Mouse (Mus musculus) thymus, postnatal 36 days (tissue): ENCODE measurements around the gene 2410131K14Rik.
A peak's percentile ranks its signal among the peaks of the same experiment; 100 is the strongest.

Experiments
- DNase-seq, 2 experiments: peaks; one replicate each; pipeline ENCODE4 v3.0.0; 2022; ENCODE audit warnings: mixed read lengths in 2 of 2

The 2410131K14Rik gene

DNA sequence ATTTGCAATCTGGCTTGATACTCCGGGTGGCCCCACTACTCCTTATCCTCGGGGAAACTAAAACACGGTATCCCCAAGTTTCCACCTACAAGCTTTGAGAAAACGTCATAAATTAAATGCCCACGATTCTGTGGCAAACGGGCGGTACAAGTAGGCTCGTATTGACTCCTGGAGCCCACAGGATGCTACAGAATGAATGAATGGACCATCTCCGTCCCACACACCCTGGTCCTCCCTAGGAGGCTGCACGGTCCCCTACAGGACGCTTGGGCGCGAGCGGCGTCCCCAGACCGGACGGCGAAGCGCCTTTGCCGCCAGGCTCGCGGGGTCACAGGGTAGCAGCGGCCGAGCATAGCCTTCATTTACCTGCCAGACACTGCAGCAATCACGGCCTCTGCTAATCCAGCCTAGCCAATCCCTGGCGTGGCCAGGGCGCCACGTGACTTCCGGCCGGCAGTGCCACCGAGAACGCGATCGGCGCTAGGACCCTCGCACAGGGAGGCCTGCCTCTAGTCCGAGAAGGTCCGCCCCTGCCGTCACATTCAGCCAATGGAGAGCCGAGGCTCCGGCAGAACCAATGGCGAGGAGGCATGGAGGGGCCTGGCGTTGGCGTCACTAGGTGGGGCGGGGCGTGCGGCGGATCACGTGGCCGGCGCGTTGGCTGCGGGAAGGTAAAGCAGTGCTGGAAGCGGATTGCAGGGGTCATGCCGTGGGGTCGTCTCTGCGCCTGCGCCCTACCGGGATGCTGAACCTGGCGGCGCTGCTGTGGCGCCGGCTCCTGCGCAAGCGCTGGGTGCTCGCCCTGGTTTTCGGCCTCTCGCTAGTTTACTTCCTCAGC, at the start of gene 2410131K14Rik, which contains the start of gene Rnft2:
2410131K14Rik (plus strand) TSS at position 622 of the 838 bp plus-strand sequence.
Rnft2 (minus strand) TSS at position 511 of the 838 bp plus-strand sequence.
- DNase-seq: peak; percentile 100

DNA sequence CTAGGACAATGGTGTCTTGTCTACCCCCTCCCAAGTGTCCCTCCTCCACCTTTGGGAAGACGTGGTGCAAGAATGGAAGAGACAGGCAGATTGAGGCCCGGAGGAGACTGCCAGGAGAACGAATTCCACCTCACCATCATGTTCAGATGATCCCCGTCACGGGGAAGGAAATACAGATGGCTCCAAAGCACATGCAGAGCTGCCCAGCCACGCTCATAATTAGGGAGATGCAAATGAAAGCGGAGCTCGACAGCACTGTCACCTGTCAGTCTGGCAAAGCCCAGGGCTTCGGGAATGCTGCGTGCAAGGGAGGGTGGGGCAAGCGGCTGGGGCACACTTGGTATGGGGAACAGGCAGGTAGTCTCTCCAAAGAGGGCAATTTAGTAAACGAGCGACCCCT, 47.6 kb upstream of the 2410131K14Rik start:
- DNase-seq: no peak

DNA sequence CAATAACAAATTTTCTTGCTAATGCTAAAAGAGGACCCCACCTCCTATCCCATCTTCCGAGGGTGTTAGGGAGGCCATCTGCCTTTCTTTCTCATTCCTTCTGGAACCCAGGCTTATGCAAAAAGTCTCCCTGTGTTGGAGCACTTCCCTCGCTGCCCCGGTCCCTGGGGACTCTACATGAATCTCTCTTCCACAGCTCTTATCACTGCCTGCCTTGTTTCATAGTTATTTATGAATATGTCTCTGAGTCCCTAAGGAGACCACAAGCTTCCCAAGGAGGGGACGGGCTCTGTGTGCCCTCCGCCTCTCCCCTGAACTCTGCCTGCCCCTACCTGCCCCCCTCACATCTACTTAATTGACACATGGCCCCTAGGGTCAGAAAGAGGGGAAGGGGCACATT, 45.4 kb upstream of the 2410131K14Rik start:
- DNase-seq: no peak

DNA sequence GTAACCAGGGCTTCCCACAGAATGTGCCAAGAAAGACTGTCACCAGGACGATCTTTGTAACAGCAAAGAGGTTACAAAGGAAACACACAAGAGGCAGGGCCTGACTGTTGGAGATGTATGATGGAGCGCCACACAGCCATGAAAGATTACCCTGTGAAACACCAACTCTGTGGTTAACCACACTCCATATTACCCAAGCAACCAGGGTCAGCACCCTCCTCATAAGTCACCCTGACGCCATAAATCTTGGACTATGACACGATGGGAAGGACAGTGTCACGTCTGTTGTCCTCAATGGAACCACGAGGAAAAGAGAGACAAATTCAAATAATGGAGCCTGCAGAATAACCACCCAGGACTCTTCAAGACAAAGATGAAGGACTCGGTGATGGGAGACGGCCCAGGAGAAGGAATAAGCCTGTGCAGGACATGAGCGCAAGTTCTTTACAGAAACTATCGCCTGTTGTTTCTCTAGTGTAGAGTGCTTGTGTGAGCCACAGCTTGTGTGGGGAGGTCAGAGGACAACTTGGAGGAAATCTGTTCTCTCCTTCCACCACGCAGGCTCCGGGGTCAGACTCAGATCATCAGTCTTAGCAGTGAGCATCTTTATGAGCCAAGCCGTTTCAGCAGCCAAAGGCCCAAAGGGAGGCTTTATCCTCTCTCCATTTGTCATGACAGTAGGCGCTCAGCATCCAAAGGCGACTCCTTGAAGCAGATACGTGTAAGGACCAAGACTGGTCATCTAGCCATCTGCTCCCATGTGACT, 40.2 kb upstream of the 2410131K14Rik start:
- DNase-seq: no peak

DNA sequence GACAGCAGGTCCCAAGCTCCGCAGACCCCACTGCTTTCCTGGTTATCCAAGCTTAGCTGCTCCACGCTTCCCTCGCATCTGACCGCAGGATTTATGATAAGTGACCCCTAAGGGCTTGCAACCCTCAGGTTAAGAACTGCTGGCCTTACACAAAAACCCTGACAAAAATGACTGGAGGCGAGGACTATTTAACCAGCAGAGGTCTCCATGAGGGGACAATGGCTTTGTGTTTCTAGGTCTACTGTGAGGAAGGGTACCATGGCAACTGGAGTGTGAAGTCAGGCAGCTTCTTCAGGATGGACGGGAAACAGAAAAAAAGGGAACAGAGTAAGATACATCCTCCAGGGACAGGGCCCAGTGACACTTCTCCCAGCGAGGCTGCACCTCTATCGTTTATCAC, 39.2 kb upstream of the 2410131K14Rik start:
- no peak for DNase-seq

DNA sequence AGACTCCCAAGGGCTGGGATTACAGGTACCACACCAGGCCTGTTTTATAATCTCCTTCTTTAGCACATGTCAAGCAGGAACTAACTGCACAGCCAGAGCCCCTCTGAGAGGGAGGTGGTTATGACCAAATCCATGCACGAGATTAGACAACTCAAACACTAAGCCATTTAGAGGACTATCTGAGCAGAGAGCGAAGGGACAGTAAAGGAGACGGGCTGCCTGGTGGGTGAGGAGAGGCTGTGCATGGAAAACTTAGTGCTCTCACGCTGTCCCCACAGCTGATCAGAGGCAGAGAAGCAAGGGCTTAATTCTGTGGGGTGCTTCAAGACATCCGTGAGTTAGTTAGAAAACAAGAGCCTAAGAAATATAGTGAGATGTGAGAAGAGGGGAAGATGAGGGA, 31.0 kb upstream of the 2410131K14Rik start:
- no peak for DNase-seq

DNA sequence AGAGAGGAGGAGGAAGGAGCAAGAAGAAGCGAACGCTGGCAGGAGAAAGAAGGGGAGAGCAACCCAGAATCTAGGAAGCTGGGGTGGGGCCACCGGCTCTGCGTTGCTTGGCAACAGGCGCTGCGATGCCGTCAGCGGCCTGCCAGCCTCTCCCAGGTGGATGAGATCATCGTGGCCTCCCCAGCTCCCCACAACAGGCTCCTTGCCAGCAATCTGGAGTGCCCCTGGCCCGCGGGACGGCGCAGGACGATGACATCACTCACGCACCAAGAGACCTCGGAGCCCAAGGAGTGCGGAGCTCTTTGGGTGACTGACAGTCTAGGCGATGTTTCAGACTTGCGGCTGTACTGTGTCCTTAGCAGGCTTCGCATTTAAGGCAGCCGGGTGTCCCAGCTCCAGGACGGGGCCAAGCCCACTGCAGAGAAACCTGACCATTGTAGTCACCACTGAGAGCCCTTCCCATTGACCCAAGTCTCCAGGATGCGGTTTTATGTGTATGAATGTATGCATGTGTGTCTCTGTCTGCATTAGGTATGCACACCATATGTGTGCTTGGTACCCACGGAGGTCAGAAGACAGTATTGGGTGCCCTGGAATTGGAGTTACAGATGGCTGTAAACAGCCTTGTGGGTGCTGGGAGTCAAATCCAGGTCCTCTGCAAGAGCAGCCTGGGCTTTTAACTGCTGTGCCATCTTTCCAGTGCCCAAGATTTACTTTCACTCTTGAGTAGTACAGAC, 30.4 kb upstream of the 2410131K14Rik start:
- peak in 1 of 2 experiments; percentile 14 for DNase-seq

DNA sequence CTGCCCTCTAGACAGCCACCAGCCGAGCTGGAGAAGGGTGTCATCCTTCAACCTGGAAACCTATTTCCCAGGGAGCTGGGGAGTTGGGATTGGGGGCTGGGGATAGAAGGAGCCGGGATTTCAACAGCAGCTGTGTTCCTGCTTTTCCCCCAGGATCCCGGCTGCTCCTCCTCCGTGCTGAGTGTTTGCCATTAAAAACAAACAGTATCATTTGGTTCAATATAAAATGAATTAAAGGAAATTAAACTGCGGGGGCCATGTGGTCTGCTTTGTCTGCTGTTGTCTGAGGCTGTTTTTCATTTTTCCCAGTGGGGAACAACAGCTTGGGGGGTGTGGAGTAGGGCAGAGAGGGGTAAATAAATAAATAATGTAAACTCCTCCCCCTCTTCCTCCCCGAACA, 27.6 kb upstream of the 2410131K14Rik start:
- no peak for DNase-seq

DNA sequence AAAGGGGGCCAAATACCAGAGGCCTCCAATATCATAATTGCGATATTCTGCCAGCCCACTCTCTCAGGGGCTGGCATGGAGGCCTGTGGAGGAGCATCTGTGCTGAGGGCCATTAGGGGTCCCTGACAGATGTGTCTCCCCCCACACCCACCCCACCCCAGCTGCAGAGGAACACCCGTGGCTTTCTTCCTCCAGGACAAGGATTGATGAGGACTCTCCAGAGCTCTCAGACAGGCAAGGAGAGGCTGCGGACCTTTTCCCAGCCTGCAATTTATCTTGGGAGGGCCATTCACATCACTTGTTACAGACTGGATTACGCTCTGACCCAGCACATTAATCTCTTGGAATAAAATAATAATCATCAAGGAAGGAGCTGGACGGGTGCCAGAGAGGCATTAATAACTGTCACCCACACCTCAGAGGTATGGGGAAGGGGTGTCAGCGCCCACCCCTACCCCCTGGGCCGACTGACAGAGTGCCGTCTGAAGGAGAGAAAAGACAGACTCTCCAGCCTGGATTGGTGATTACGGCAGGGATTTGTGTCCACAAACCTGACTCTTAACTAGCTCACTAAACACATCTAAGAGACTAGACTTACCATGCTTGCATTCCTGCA, 21.8 kb upstream of the 2410131K14Rik start:
- no peak for DNase-seq

DNA sequence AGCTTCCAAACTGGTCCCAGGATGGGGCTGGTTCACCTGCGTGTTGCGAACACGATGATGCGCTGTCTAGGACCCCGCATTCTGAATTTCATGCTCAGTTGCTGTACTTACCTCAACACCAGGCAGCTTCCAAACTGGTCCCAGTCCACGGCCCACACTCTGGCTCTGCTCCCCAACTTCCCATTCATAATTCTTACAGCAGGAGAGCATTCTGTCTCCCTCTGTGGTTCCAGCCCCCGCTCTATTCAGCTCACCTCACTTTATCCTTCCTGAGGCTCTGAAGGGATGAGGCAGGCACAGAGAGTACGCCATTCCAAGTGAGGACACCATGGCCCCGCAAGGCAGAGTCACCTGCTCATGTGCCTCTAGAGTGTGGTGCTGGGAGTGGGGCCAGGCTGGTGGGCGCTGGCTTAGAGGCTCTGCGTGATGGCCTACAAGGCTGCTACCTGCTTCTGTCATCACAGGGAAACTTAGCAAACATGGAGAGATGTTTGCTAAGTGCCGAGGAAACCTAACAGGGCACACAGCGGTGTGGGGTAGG, 14.9 kb upstream of the 2410131K14Rik start:
- DNase-seq: no peak

DNA sequence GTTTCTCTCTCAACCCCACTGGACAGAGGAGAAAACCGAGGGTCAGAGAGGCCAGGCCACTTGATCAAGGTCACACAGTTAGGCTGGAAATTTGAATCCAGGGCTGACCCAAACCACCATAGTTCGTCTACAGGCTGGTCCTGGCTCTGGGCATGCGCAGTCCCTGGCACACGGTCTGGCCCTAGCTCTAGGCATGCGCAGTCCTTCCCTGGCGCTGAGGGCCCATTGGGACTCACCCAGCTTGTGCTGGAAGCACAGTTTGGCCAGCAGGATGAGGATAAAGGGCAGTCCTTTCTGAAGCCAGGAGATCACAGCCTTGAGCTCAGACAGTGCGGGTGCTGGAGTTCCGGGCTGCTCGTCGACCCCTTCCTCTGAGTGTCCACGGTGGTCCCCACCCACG, 8.1 kb upstream of the 2410131K14Rik start:
- no peak for DNase-seq

DNA sequence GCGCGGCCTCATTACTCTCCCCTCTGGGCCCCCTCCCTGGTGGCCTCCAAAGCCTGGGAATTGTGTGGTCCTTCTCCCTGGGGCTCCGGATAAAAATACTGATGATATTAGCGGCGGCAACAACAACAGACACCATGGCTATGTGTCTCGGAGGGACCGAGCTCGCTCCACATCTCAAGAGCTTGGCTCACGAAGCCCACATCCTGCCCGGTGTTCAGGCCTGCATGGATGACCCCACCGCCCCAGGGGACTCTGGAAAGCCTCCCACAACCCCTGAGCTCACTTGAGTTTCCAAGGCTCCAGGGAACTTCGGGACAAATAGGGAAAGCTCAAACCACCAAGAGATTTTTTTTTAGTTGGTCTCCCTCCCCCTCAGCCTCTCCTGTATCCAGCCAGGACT, 5.4 kb upstream of the 2410131K14Rik start:
- no peak for DNase-seq

DNA sequence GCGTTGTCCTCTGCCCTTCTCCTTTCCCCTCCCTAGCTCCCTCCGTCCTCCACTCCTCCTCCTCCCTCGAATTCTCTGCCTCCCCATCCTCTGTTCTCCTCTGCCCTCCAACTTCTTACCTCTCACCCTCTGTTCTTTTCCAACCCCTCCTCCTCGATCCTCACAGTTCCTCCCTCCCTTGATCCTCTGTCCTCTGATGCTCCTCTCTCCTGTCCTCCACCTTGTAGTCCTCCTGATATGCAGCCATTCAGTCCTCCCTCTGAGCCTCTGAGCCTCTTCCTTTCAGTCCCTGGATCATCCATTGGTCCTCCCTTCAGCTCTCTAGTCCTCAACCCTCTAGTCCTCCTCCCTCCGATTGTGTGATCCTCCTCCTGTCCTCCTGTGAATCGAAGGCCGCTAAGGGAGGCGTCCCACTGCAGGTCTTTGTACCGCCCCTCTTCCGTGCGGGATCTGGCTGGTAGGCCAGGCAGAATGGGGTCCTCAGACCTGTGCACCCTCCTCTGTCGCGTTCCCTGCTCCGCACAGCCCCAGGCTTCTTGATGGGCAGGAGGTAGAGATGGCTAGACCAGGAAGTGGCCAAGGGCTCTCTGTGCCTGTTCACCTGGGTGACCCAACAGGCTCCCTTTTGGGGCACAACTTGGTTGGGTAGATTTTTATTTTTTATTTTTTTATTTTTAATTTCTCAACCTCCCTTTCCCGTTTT, 730 bp downstream of the 2410131K14Rik start:
- DNase-seq: peak; percentile 11 to 37

DNA sequence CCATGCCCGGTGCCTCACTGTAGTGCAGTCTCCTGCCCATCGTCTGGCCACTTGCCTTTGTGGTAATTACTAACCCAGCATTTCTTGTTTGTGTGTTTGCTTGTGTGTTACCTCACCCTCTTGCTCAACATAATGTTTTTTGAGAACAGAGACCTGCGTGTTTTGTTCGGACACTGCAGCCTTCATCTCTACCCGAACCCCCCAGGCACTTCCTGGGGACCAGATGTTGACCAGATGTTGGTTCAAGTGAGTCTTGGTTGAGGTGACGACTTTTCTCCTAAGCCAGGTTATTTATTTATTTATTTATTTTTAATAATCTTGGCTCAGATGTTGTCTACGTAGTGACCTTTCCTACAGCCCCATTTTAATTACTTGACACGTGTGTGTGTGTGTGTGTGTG, 2.4 kb downstream of the 2410131K14Rik start:
- no peak for DNase-seq

DNA sequence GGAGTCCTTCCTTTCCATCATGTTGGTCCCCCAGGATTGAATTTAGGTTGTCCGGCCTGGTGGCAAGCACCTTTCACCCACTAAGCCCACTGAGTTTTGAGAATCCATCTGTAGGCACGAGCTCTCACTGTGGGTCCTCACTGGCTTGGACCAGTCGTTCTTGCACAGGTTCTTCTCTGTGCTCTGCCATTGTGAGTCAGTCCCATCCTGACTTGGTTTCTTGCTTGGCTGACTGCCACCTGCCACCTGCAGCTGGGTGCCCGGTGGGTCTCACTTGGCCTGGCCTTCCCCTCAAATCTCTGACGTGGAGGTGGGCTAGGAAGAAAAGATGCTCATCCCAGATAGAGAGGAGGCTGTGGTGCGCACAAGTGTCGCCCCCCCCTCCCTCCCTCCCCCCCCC, 6.0 kb downstream of the 2410131K14Rik start:
- DNase-seq: no peak

DNA sequence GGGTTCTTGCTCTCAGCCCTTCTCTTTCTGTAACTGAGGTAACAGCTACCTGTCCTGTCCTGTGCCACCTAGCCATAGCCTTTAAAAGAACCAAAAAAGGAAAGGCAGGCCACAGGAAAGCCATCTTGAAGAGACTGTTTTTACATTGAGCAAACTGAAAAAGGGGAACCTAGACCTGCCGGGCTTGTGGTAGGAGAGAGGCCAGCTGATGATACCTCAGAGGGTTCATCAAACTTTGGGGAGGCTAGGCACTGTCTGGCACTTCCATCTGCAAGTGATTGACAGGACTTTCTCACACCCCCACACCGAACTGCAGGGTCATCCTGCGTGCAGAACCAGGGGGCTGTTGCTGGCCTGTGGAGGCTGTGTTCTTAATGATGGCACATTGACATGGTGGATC, 8.5 kb downstream of the 2410131K14Rik start:
- no peak for DNase-seq

DNA sequence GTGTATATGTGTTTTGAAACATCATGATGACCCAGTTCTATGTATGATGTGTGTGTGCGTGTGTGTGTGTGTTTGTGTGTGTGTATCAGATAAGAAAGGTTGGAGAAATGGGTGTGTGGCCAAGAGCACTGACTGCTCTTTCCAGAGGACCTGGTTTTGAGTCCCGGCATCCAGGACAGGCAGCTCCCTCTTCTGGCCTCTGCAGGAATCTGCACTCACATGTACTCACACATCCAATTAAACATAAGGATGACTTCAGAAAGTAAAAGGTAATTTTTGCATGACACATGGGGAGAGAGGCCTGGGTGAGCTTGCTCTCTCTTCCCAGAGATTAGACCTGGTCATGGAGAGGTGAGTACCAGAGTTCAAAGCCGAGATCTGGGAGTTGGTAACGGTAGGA, 12.0 kb downstream of the 2410131K14Rik start:
- DNase-seq: no peak

DNA sequence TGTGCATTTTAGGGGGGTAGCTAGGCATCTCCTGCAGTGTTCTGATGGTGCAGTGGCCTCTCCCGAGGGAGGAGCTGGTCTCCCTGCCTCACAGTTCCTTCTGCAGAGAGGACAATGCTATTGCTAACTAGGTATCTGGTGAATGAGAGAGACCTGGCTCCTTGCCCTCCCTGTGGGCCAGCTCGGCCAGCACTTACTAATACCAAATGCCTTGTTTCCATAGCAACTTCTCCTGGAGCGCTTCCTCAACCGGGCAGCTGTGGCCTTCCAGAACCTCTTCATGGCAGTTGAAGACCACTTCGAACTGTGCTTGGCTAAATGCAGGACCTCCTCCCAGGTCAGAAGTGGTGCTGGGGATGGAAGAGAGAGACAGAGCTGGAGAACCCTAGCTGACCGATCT, 14.1 kb downstream of the 2410131K14Rik start:
- no peak for DNase-seq

DNA sequence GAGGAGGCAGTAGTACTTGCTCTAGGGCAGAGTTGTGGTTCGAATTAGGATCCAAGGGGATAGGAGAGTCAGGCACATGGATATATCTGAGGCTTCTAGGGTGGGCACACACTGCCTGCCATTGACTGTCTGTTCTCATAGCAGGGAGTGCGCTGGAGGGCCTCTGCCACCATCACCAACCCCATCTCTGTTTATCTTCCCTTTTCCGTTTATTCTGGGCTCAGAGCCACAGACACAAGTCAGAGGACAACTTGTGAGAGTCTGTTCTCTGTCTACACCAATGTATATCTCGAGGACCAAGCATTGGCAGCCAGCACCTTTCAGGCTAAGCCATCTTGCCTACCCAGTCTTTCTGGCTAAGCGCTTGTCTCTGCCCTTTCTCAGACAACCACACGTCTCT, 14.6 kb downstream of the 2410131K14Rik start:
- no peak for DNase-seq

DNA sequence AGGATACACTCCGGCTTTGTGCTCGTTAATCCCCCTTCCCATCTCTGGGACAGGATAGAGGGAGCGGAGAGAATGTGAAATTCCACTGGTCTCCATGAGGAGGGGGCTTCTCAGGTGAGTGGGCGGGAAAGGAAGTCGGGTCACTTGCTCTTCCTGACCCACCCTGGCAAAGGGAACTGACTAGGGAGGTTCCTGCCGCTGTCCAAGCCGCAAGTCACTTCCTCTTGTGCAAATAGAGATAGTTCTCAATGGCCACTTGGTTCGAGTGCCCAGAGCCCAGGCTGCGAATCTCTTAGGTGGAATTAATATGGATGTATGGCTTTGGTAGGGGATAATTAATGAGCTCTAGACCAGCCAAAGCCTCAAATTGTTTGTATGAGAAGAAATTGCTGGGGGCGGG, 15.0 kb downstream of the 2410131K14Rik start:
- DNase-seq: no peak

DNA sequence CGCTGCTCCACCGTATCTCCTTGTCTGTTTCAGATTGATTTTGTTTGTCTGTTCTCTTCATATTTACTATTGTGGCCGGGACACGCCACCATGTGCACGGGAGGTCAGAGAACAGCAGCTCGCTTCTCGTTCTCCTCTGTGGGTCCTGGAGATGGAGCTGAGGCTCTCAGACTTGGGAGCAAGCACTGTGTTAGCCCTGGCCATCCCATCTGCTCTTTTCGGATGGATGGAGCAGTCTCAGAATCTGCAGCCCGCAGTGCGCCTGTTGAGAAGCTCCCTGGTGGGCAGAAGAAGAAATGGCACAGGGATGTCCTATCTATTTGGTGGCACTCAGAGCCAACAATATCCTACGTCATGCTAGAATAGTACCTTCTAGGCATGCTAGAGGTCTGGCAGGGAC, 15.6 kb downstream of the 2410131K14Rik start:
- no peak for DNase-seq

DNA sequence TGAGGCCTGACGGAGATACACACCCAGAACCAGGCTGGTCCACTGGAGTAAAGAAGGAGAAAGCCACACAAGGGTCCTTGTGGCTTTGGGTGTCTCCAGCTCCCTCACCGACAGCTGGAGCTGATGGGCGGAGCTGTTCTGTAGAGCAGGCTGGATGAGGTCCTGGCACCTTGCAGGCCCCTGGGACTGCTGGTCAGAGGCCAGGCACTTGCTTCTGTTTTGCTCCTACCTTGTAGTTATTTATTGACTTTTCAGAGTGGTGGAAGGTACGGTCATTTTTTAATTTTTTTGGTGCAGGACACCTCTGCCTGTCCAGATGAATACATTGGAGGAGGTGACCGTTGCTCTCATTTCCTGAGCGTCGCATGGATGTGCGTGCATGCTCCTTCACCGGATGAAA, 16.2 kb downstream of the 2410131K14Rik start:
- DNase-seq: no peak
